Mouse (Mus musculus) heart, embryonic 12.5 days (tissue): ENCODE measurements around the gene Kif4. TPM values are rescaled to one million over a fixed set of nuclear protein-coding genes. Genes with fewer than 3 reads are reported as not detected.

Source experiments
- ATAC-seq: fragments of 200-750 bp; cut with Nextera tagmentation; 2 replicates; pipeline ENCODE4 v1.8.0; 2017; ENCODE audit warnings: moderate TSS enrichment, moderate library complexity; ENCODE audit not compliant: insufficient number of reproducible peaks, low FRiP score
- H3K27ac ChIP-seq: fragments of 300-500 bp; sonication (generic); 2 replicates; pipeline ENCODE4 v1.5.1; 2016; ENCODE audit warnings: mild to moderate bottlenecking, moderate library complexity; ENCODE audit not compliant: poor library complexity, severe bottlenecking
- H3K27me3 ChIP-seq: fragments of 300-500 bp; sonication (generic); replicated peaks from 2 replicates; pipeline ENCODE4 v1.6.1; 2016; ENCODE audit warnings: mild to moderate bottlenecking, moderate library complexity
- H3K36me3 ChIP-seq: fragments of 300-500 bp; sonication (generic); 2 replicates; pipeline ENCODE4 v1.6.1; 2016; ENCODE audit warnings: mild to moderate bottlenecking, moderate library complexity
- H3K4me1 ChIP-seq: fragments of 300-500 bp; sonication (generic); replicated peaks from 2 replicates; pipeline ENCODE4 v1.6.1; 2016; ENCODE audit warnings: mild to moderate bottlenecking
- H3K4me2 ChIP-seq: fragments of 300-500 bp; sonication (generic); 2 replicates; pipeline ENCODE4 v1.6.1; 2016; ENCODE audit warnings: mild to moderate bottlenecking, moderate library complexity
- H3K4me3 ChIP-seq: fragments of 300-500 bp; sonication (generic); 2 replicates; pipeline ENCODE4 v1.5.1; 2016; ENCODE audit warnings: mild to moderate bottlenecking
- H3K9ac ChIP-seq: fragments of 300-500 bp; sonication (generic); 2 replicates; pipeline ENCODE4 v1.6.1; 2016; ENCODE audit warnings: mild to moderate bottlenecking, moderate library complexity
- H3K9me3 ChIP-seq: fragments of 300-500 bp; sonication (generic); replicated peaks from 2 replicates; pipeline ENCODE4 v1.6.1; 2016; ENCODE audit warnings: mild to moderate bottlenecking, moderate library complexity
- WGBS: fragments of 180-500 bp; shearing (Covaris S2); methylation state at CpG from one replicate; pipeline ENCODE4 v1.1.7; 2016; 5-methylcytosine and 5-hydroxymethylcytosine counted together
- polyA plus RNA-seq: library from polyadenylated mRNA; unstranded; fragments of >200 nt; fragmentation: Nextera tagmentation; extraction: Ambion mirVana; gene quantifications from 2 replicates; pipeline ENCODE4 v1.2.1, GENCODE M21; 2016

The Kif4 gene
- polyA plus RNA-seq, 1 experiment from 2014 or later: 30.3 TPM

DNA sequence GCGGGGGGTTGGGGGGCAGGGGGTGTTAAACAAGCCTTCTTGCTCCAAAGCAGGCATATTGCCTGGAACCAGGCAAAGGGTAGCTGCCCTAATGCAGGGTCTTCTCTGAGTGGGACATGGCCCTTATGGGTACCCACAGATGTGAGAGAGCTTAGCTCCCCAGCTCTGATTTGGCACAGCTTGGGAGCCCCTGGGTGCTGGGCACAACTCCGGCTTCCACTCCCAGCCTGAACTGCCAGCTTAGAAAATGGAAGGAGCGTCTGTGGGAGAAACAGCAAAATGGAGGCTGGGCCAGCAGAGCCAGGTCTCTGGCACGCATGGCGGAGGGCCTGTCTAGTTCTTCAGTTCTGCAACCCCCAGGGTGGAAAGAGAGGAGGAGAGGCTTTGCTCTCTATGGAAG is 143.7 kb downstream of the Kif4 start:
- no peak for ATAC-seq
- Histone ChIP-seq H3K36me3 (no peaks in the 10 kb centered on the region), H3K4me3 (no peak overlapping the region), H3K4me2 (no peak overlapping the region), H3K27ac (no peak overlapping the region), H3K4me1 (peaks cover 5% of the 10 kb centered on the region), H3K9me3 (no peaks in the 10 kb centered on the region), H3K27me3 (peaks cover 34% of the 10 kb centered on the region), H3K9ac (no peak overlapping the region)
- WGBS: 77% methylated on average over 5 of the region's 5 CpGs

DNA sequence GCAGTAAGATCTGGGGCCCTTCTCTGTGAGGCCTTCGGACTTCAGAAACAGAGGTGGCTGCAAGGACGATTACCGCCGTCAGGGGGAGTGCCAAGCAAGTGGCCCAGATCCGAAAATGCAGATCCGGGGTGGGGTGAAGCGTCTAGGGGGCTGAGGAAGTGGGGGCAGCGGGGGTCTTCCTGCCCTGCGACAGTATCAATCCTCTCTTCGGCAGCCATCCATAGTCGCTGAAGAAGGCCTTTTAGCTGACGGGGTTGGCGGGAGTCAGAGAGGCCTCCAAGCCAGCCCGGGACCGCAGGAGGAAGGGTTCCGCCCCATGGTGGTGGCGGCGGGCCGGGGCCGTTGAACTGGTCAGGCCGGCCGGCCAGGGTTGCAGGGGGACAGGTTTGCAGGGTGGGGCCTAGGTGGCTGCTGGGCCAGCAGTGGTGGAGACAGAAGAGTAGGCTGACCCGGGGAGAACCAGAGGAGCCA is 148.8 kb downstream of the Kif4 start:
- 21% methylated on average over 23 of the region's 23 CpGs for WGBS
- no peaks in the 10 kb centered on the region for H3K4me1 ChIP-seq
- peaks cover 9% of the 10 kb centered on the region for H3K27me3 ChIP-seq
- peak overlapping the region; percentile 54 for H3K4me3 ChIP-seq
- H3K9ac ChIP-seq: peak overlapping the region; percentile 73
- H3K27ac ChIP-seq: no peak overlapping the region
- H3K36me3 ChIP-seq: no peaks in the 10 kb centered on the region
- ATAC-seq: peak; percentile 37; the same call in 1 of the 2 replicates
- H3K4me2 ChIP-seq: peak overlapping the region; percentile 69
- no peaks in the 10 kb centered on the region for H3K9me3 ChIP-seq

DNA sequence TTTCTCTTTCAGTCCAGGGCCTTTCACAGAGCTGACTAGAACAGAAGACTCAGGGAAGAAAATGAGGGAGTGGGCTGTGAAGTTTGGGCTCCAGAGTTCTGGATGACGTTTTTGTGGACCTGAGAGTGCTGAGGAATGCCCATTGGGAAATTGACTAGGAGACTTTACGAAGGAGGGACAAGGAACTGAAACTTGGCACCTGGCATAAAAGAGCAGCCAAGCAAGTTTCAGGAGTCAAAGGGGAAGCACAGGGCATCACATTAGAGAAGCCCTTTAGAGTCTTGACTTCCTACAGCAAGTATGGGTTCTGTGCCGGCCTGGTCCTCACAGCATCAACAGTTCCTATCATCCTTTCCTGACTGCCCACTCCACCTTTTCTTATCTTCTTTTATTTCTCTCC is 149.9 kb downstream of the Kif4 start:
- no peak overlapping the region for H3K9ac ChIP-seq
- peaks cover 8% of the 10 kb centered on the region; the same call in 1 of the 2 replicates for H3K4me1 ChIP-seq
- WGBS: 81% methylated on average over 3 of the region's 3 CpGs

DNA sequence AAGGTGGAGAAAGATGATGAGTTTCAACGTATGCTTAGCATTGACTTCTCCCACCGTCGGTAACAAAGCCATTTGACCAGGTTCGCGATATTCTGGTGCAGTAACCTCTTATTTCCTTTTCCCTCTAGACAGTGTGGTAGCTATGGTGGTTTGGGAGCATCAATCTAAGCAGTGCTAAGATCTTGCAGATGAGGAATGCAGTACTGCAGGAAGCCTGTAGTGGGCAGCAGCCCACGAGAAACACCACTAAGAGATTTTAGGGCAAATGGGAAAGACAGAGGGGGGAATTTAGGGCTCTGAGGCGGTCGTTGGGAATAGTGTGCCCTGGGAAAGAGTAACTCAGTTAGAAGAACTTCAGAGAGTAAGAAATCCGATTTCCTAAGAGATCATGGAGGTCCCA is 151.0 kb downstream of the Kif4 start:
- Histone ChIP-seq H3K4me3 (peak overlapping the region; percentile 63), H3K4me2 (peak overlapping the region; percentile 79), H3K36me3 (no peaks in the 10 kb centered on the region), H3K4me1 (peaks cover 12% of the 10 kb centered on the region; the same call in 1 of the 2 replicates), H3K27me3 (no peaks in the 10 kb centered on the region), H3K9me3 (no peaks in the 10 kb centered on the region), H3K9ac (peak overlapping the region; percentile 78; the same call in 1 of the 2 replicates), H3K27ac (peak overlapping the region; percentile 92; the same call in 1 of the 2 replicates)
- ATAC-seq: peak; percentile 47; the same call in 1 of the 2 replicates
- WGBS: 13% methylated on average over 9 of the region's 9 CpGs

More for the DNA sequence above, 149.9 kb downstream of the Kif4 start:
- Histone ChIP-seq H3K9me3 (no peaks in the 10 kb centered on the region), H3K27me3 (no peaks in the 10 kb centered on the region), H3K36me3 (no peaks in the 10 kb centered on the region), H3K27ac (no peak overlapping the region), H3K4me2 (no peak overlapping the region), H3K4me3 (no peak overlapping the region)
- no peak for ATAC-seq

Other genes with a start within 250 kb of the Kif4 start
- not detected in 2 replicates for gene Otud6a, start 196.7 kb upstream of the Kif4 start, polyA plus RNA-seq
- gene Awat2, start 183.0 kb upstream of the Kif4 start, polyA plus RNA-seq: 0.12 TPM in 1 of 2 replicates, not detected in the other
- gene Igbp1, start 131.4 kb upstream of the Kif4 start, polyA plus RNA-seq: 22.4 and 23.3 TPM in 2 replicates
- not detected in 2 replicates for gene Dgat2l6, start 100.9 kb upstream of the Kif4 start, polyA plus RNA-seq
- not detected in 2 replicates for gene Awat1, start 53.5 kb upstream of the Kif4 start, polyA plus RNA-seq
- gene P2ry4, start 30.9 kb upstream of the Kif4 start, polyA plus RNA-seq: not detected in 2 replicates
- 1.7 and 1.8 TPM in 2 replicates for gene Arr3, start 20.2 kb upstream of the Kif4 start, polyA plus RNA-seq
- 90.1 and 92.0 TPM in 2 replicates for gene Pdzd11, start 831 bp downstream of the Kif4 start, polyA plus RNA-seq
- 0.43 and 0.59 TPM in 2 replicates for gene Gdpd2, start 104.1 kb downstream of the Kif4 start, polyA plus RNA-seq
- gene Dlg3, start 142.0 kb downstream of the Kif4 start, polyA plus RNA-seq: 4.7 and 5.1 TPM in 2 replicates